Mouse (Mus musculus): Measurements from ENCODE around the gene Scn4a.

Scn4a gene

GRCm38 (mm10) chr11:106313533-106313932 lies 39.6 kb downstream of the Scn4a start:
- no peak for DNase-seq (ENCODE audit: low spot score)

DNA sequence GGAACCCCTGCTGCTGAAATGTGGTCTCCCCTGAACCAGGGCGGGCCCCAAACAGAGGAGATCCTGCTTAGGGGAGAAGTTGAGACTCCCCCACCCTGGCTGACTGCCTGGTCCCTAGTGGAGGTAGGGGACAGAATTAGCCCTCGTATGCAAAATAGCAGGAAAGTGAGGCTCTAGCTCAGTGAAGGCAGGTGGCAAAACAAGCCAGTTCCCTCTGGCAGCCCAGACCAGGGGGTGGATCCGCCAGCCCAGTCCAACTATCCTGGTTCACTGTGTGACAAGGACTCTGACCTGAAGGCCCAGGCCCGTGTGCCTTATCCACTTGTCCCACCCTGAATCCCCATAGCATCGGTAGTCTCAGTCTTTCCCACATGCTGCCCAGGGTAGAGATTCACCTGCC lies 43.0 kb downstream of the Scn4a start:
- DNase-seq (ENCODE audit: low spot score): no peak

- no peak for DNase-seq (ENCODE audit: low spot score)
Observed at GRCm38 (mm10) chr11:106308162-106308561, 44.9 kb downstream of the Scn4a start.

DNA sequence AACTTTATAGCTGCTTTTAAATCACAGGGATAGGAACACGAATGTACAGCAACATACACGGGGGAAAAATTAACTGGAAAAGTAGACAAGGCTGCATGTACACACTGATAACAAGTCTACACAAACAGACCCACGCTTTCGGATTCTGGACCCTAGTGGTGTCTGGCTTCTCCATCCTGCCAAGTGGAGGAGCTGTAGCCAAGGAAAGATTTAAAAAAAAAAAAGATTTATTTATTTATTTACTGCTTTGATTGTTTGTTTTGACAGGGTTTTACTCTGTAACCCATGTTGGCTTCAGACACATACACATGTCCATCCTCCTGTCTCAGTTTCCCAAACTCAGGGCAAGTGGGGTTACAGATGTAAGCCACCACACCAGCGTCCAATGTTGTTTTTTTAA lies 45.7 kb downstream of the Scn4a start:
- no peak for DNase-seq (ENCODE audit: low spot score)

GRCm38 (mm10) chr11:106306758-106307157 lies 46.3 kb downstream of the Scn4a start:
- DNase-seq (ENCODE audit: low spot score): no peak

GRCm38 (mm10) chr11:106306065-106306385 lies 47.1 kb downstream of the Scn4a start:
- no peak for DNase-seq (ENCODE audit: low spot score)

- no peak for DNase-seq (ENCODE audit: low spot score)
Observed at GRCm38 (mm10) chr11:106305348-106306064, 47.6 kb downstream of the Scn4a start.

DNA sequence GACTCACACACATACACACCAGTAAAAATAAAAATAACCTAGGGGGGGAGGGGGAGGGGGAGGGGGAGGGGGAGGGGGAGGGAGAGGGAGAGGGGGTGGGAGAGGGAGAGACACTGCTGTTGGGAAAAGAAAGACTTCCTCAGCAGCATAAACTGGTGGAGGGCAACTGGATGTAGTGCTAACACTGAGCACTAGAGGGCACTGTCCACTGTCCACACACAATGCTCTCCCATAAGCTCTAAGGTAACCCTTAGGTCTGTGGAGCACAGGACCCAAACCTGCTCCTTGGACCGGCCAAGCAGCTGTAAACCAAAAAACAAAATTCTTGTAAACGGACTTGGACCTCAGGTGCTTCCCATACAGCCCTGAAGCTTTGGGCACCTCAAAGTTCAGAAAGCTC lies 50.5 kb downstream of the Scn4a start:
- peak; percentile 84 for DNase-seq (ENCODE audit: low spot score)

GRCm38 (mm10) chr11:106301765-106302164 lies 51.3 kb downstream of the Scn4a start, which contains the start of gene Gh:
TSS of gene Gh (minus strand) at chr11:106301865.
- no peak for DNase-seq (ENCODE audit: low spot score)

- DNase-seq (ENCODE audit: low spot score): no peak
Observed at GRCm38 (mm10) chr11:106291861-106292260, 61.2 kb downstream of the Scn4a start.

GRCm38 (mm10) chr11:106290376-106290775 lies 62.7 kb downstream of the Scn4a start:
- DNase-seq (ENCODE audit: low spot score): no peak

- DNase-seq (ENCODE audit: low spot score): no peak
Observed at GRCm38 (mm10) chr11:106289369-106289768, 63.7 kb downstream of the Scn4a start.

- DNase-seq (ENCODE audit: low spot score): no peak
Observed at GRCm38 (mm10) chr11:106286987-106287386, 66.1 kb downstream of the Scn4a start.

- DNase-seq (ENCODE audit: low spot score): no peak
Observed at GRCm38 (mm10) chr11:106286206-106286605, 66.9 kb downstream of the Scn4a start.

GRCm38 (mm10) chr11:106284126-106284525 lies 69.0 kb downstream of the Scn4a start:
- DNase-seq (ENCODE audit: low spot score): no peak

GRCm38 (mm10) chr11:106283371-106283770 lies 69.7 kb downstream of the Scn4a start:
- DNase-seq (ENCODE audit: low spot score): no peak

GRCm38 (mm10) chr11:106282452-106282851 lies 70.6 kb downstream of the Scn4a start:
- DNase-seq (ENCODE audit: low spot score): no peak

- peak; percentile 96 for DNase-seq (ENCODE audit: low spot score)
Observed at GRCm38 (mm10) chr11:106276454-106276853, 76.6 kb downstream of the Scn4a start, which contains the start of gene Tcam1. TSS of gene Tcam1 (plus strand) at chr11:106276672.

GRCm38 (mm10) chr11:106274971-106275411 lies 78.1 kb downstream of the Scn4a start:
- peak; percentile 51 for DNase-seq (ENCODE audit: low spot score)

- DNase-seq (ENCODE audit: low spot score): no peak
Observed at GRCm38 (mm10) chr11:106274374-106274773, 78.7 kb downstream of the Scn4a start.

DNA sequence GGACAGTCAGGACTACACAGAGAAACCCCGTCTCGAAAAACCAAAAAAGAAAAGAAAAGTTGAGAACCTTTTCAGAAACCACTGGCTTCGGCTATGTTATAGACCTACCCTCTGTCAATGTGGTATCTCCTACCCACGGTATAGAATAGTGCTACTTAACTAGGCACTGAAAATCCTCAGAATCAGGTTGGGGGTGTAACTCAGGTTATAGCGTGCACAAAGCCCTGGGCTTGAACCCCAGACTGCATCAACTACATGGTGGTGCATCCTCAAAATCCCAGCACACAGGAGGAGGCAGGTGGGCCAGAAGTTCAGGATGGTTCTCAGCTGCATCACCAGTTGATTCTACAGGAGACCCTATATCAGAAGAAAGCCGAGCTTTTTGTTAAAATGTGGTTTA lies 79.3 kb downstream of the Scn4a start:
- no peak for DNase-seq (ENCODE audit: low spot score)

DNA sequence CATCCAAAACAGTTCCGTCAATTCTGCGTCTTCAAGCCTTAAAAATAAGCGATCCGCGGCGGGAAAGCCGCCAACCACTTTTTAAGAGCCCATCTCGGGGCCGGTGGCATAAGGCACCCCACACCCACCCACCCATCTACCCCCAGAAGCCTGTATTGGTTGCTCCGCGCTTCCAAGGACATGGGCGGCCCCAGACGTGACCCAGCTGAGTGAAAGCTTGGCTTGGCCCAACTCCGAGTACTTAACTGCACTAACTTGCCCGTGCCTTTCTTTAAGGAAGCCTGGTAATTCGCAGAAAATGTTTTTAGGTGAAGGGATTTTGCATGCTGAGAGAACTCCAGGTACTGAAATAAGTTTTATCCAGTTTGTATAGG lies 79.8 kb downstream of the Scn4a start:
- no peak for DNase-seq (ENCODE audit: low spot score)

GRCm38 (mm10) chr11:106272644-106273310 lies 80.3 kb downstream of the Scn4a start, which contains the start of gene Smarcd2:
TSS of gene Smarcd2 (minus strand) at chr11:106272972.
- peak; percentile 100 for DNase-seq (ENCODE audit: low spot score)
